Mouse (Mus musculus) midbrain, embryonic 16.5 days (tissue): ENCODE measurements around the gene Abl1. TPM values are rescaled to one million over a fixed set of nuclear protein-coding genes. Genes with fewer than 3 reads are reported as not detected.

Experiments used
- ATAC-seq: fragments of 200-750 bp; cut with Nextera tagmentation; 2 replicates; pipeline ENCODE4 v1.8.0; 2017; ENCODE audit warnings: moderate TSS enrichment
- H3K27ac ChIP-seq: fragments of 300-500 bp; sonication (generic); 2 replicates; pipeline ENCODE4 v1.5.1; 2014; ENCODE audit warnings: mild to moderate bottlenecking, low read length, mixed read lengths
- H3K27me3 ChIP-seq: fragments of 300-500 bp; sonication (generic); 2 replicates; pipeline ENCODE4 v1.6.1; 2014; ENCODE audit warnings: low read depth, low read length, mixed read lengths; ENCODE audit not compliant: control insufficient read depth, insufficient read depth
- H3K36me3 ChIP-seq: fragments of 300-500 bp; sonication (generic); 2 replicates; pipeline ENCODE4 v1.6.1; 2014; ENCODE audit warnings: mild to moderate bottlenecking, low read length, moderate library complexity, mixed read lengths; ENCODE audit not compliant: control insufficient read depth, insufficient read depth
- H3K4me1 ChIP-seq: fragments of 300-500 bp; sonication (generic); 2 replicates; pipeline ENCODE4 v1.6.1; 2014; ENCODE audit warnings: mild to moderate bottlenecking, low read length, mixed read lengths; ENCODE audit not compliant: control insufficient read depth, insufficient read depth
- H3K4me2 ChIP-seq: fragments of 300-500 bp; sonication (generic); 2 replicates; pipeline ENCODE4 v1.6.1; 2014; ENCODE audit warnings: mild to moderate bottlenecking, low read length, mixed read lengths
- H3K4me3 ChIP-seq: fragments of 300-500 bp; sonication (generic); 2 replicates; pipeline ENCODE4 v1.5.1; 2014; ENCODE audit warnings: low read depth, mild to moderate bottlenecking, low read length, moderate library complexity, mixed read lengths
- H3K9ac ChIP-seq: fragments of 300-500 bp; sonication (generic); 2 replicates; pipeline ENCODE4 v1.6.1; 2014; ENCODE audit warnings: low read depth, low read length, mixed read lengths
- H3K9me3 ChIP-seq: fragments of 300-500 bp; sonication (generic); replicated peaks from 2 replicates; pipeline ENCODE4 v1.6.1; 2014; ENCODE audit warnings: mild to moderate bottlenecking, low read length, mixed read lengths; ENCODE audit not compliant: control insufficient read depth, poor library complexity, severe bottlenecking
- WGBS: fragments of 180-500 bp; shearing (Covaris S2); extraction: QIAGEN DNeasy Blood & Tissue Kit; methylation state at CpG from one replicate; pipeline ENCODE4 v1.1.7; 2014; 5-methylcytosine and 5-hydroxymethylcytosine counted together
- polyA plus RNA-seq: library from polyadenylated mRNA; unstranded; fragments of >200 nt; fragmentation: Nextera tagmentation; extraction: Ambion mirVana; gene quantifications from 2 replicates; pipeline ENCODE4 v1.2.1, GENCODE M21; 2015

The Abl1 gene
- polyA plus RNA-seq, 1 experiment from 2014 or later = 16.7 TPM

GRCm38 (mm10) chr2:31706531-31706930, 18.4 kb downstream of the Abl1 start:
- Histone ChIP-seq H3K4me3 (no peak overlapping the region), H3K36me3 (no peaks in the 10 kb centered on the region), H3K27me3 (no peaks in the 10 kb centered on the region), H3K9me3 (no peaks in the 10 kb centered on the region), H3K4me1 (no peaks in the 10 kb centered on the region), H3K9ac (no peak overlapping the region), H3K27ac (no peak overlapping the region), H3K4me2 (no peak overlapping the region)
- 81% methylated on average over 2 of the region's 2 CpGs for WGBS
- no peak for ATAC-seq

GRCm38 (mm10) chr2:31712716-31713115, 24.5 kb downstream of the Abl1 start:
- Histone ChIP-seq H3K4me3 (no peak overlapping the region), H3K4me2 (no peak overlapping the region), H3K4me1 (no peaks in the 10 kb centered on the region), H3K9me3 (no peaks in the 10 kb centered on the region), H3K27ac (no peak overlapping the region), H3K9ac (no peak overlapping the region), H3K36me3 (no peaks in the 10 kb centered on the region), H3K27me3 (no peaks in the 10 kb centered on the region)
- WGBS = 83% methylated on average over 2 of the region's 2 CpGs
- ATAC-seq = no peak

- 90% methylated on average over 3 of the region's 3 CpGs for WGBS
- no peaks in the 10 kb centered on the region for H3K9me3 ChIP-seq
- H3K4me2 ChIP-seq = no peak overlapping the region
- no peak for ATAC-seq
- H3K36me3 ChIP-seq = no peaks in the 10 kb centered on the region
- no peaks in the 10 kb centered on the region for H3K4me1 ChIP-seq
- H3K27ac ChIP-seq = no peak overlapping the region
- H3K4me3 ChIP-seq = no peak overlapping the region
- no peaks in the 10 kb centered on the region for H3K27me3 ChIP-seq
- no peak overlapping the region for H3K9ac ChIP-seq
Measured at GRCm38 (mm10) chr2:31713813-31714212, 25.6 kb downstream of the Abl1 start.

GRCm38 (mm10) chr2:31714780-31715179, 26.6 kb downstream of the Abl1 start:
- Histone ChIP-seq H3K27ac (no peak overlapping the region), H3K4me1 (no peaks in the 10 kb centered on the region), H3K27me3 (no peaks in the 10 kb centered on the region), H3K4me2 (no peak overlapping the region), H3K9me3 (no peaks in the 10 kb centered on the region), H3K36me3 (no peaks in the 10 kb centered on the region), H3K9ac (no peak overlapping the region), H3K4me3 (no peak overlapping the region)
- WGBS = 98% methylated on average over 4 of the region's 4 CpGs
- ATAC-seq = no peak

GRCm38 (mm10) chr2:31715985-31716384, 27.8 kb downstream of the Abl1 start:
- no peak for ATAC-seq
- H3K27ac ChIP-seq = no peak overlapping the region
- no peak overlapping the region for H3K4me3 ChIP-seq
- no peaks in the 10 kb centered on the region for H3K27me3 ChIP-seq
- no peaks in the 10 kb centered on the region for H3K36me3 ChIP-seq
- no peak overlapping the region for H3K4me2 ChIP-seq
- no peaks in the 10 kb centered on the region for H3K4me1 ChIP-seq
- H3K9me3 ChIP-seq = no peaks in the 10 kb centered on the region
- H3K9ac ChIP-seq = no peak overlapping the region
- 92% methylated on average over 7 of the region's 7 CpGs for WGBS

- Histone ChIP-seq H3K4me2 (no peak overlapping the region), H3K27me3 (no peaks in the 10 kb centered on the region)
Measured at GRCm38 (mm10) chr2:31719202-31719880, 31.2 kb downstream of the Abl1 start.

GRCm38 (mm10) chr2:31719944-31720343, 31.8 kb downstream of the Abl1 start:
- WGBS = 88% methylated on average over 2 of the region's 2 CpGs
- H3K27ac ChIP-seq = no peak overlapping the region
- no peak for ATAC-seq
- H3K9ac ChIP-seq = no peak overlapping the region
- H3K4me1 ChIP-seq = no peaks in the 10 kb centered on the region
- no peaks in the 10 kb centered on the region for H3K36me3 ChIP-seq
- H3K27me3 ChIP-seq = no peaks in the 10 kb centered on the region
- no peak overlapping the region for H3K4me3 ChIP-seq
- H3K4me2 ChIP-seq = no peak overlapping the region
- no peaks in the 10 kb centered on the region for H3K9me3 ChIP-seq

More at GRCm38 (mm10) chr2:31719202-31719880, 31.2 kb downstream of the Abl1 start:
- WGBS = 89% methylated on average over 6 of the region's 6 CpGs
- Histone ChIP-seq H3K4me1 (no peaks in the 10 kb centered on the region), H3K36me3 (no peaks in the 10 kb centered on the region), H3K9me3 (no peaks in the 10 kb centered on the region), H3K9ac (no peak overlapping the region), H3K27ac (no peak overlapping the region), H3K4me3 (no peak overlapping the region)
- ATAC-seq = no peak

GRCm38 (mm10) chr2:31720783-31721182, 32.6 kb downstream of the Abl1 start:
- ATAC-seq = no peak

GRCm38 (mm10) chr2:31724730-31725490, 36.7 kb downstream of the Abl1 start:
- peaks cover 2% of the 10 kb centered on the region; the same call in 1 of the 2 replicates for H3K4me1 ChIP-seq
- no peak overlapping the region for H3K4me3 ChIP-seq
- no peak overlapping the region for H3K27ac ChIP-seq
- H3K36me3 ChIP-seq = no peaks in the 10 kb centered on the region
- no peaks in the 10 kb centered on the region for H3K27me3 ChIP-seq
- no peak for ATAC-seq
- WGBS = 96% methylated on average over 7 of the region's 7 CpGs
- no peaks in the 10 kb centered on the region for H3K9me3 ChIP-seq
- no peak overlapping the region for H3K9ac ChIP-seq
- no peak overlapping the region for H3K4me2 ChIP-seq

More at GRCm38 (mm10) chr2:31720783-31721182, 32.6 kb downstream of the Abl1 start:
- Histone ChIP-seq H3K9me3 (no peaks in the 10 kb centered on the region), H3K27ac (no peak overlapping the region), H3K4me2 (no peak overlapping the region), H3K27me3 (no peaks in the 10 kb centered on the region), H3K4me3 (no peak overlapping the region), H3K9ac (no peak overlapping the region), H3K36me3 (no peaks in the 10 kb centered on the region), H3K4me1 (no peaks in the 10 kb centered on the region)
- WGBS = 55% methylated on average over 4 of the region's 4 CpGs
